Mouse (Mus musculus): ENCODE results near the gene Gm11060.

Gene Gm11060

GRCm38 (mm10) chr2:105122216-105122615, 30.4 kb downstream of the Gm11060 start:
- no peak for DNase-seq

- DNase-seq: no peak
These were observed 31.1 kb downstream of the Gm11060 start for GRCm38 (mm10) chr2:105122886-105123285.

- no peak for DNase-seq
These were observed 31.6 kb downstream of the Gm11060 start for GRCm38 (mm10) chr2:105123431-105123830.

DNA sequence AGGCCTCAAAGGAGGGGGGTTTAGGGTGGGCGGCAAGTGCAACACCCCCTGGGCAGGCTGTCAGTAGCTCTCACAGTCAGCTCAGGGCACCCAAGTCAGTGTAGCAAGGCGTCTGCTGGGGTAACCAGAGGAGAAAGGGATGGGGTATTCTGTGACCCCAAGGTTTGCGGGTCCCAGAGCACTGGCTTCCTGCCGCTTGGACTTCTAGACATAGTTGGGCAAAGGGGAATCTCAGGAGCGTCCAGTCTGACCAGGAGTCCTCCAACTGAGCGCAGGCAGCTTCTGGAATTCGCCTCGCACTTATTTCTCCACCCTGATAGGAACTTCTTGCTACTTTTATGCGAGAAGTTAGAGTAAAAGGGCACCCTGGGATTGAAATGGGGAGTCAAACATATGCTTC, 32.1 kb downstream of the Gm11060 start:
- DNase-seq: no peak

- DNase-seq: no peak
These were observed 32.6 kb downstream of the Gm11060 start for GRCm38 (mm10) chr2:105124391-105124790.

DNA sequence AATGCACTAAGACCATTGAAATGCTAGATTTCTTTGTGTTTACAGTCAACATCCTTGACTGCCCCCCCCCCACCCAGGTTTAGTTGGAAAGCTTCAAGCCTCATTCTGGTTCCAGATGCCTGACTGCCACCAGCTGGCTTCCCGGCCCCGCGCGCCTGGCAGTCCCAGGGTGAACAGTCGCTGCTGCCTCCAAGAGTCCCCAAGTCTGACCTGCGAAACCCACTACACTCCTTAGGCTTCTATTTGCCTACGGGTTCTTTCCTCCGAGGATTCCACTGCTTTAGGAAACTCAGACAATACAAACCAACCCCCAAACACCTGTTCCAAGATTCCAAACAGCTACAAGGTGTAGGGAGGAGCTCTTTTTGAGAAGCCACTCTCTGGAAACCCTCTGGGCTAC, 33.4 kb downstream of the Gm11060 start:
- DNase-seq: no peak

- DNase-seq: no peak
These were observed 33.8 kb downstream of the Gm11060 start for GRCm38 (mm10) chr2:105125641-105126040.

GRCm38 (mm10) chr2:105126279-105126678, 34.5 kb downstream of the Gm11060 start, which contains the start of gene Wt1:
Gene Wt1 (plus strand): TSS chr2:105126529.
- no peak for DNase-seq

GRCm38 (mm10) chr2:105126691-105127530, 35.1 kb downstream of the Gm11060 start:
- DNase-seq: no peak

DNA sequence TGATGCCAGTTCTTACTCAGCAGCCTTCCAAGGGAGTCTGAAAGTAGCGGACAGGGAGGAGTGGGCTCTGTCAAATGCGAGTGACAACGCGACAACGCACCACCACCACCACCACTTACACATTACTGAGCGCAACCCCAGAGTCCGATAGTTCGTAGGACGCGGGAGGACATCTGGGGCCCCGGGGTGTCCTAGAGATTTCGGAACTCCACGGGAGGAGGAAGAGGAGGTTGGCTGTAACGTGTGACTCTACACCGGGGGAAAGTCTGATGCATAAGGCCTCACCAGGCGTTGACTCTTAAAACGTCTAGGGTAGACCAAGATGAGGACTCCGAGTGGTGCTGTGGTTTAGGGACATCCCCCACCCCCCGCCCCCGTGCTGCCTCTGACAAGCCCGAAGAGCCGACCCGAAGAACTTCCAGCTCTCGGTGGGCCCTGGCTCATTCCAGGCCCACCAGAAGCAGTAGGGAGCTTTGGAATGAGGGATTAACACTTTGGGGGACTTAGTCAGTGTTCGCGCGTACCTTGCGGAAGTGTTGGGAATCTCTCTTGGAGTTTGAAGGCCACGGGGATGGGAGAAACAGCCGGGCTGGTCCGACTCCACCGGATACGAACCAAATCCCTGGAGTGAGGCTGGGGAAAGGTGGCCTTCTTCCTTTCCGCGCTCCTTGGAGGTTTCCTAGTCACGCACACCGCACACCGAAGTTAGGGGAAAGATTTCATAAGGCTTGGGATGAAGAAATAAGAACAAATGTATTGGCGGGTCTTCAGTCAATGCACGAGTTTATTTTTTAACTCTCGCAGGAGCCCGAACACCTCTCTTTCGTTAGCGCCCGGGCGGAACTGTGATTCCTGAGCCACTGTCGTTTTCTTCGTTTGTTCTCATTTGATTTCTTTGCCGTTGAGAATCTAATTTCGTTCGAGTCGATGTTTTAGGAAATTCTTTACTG, 36.0 kb downstream of the Gm11060 start:
- no peak for DNase-seq

DNA sequence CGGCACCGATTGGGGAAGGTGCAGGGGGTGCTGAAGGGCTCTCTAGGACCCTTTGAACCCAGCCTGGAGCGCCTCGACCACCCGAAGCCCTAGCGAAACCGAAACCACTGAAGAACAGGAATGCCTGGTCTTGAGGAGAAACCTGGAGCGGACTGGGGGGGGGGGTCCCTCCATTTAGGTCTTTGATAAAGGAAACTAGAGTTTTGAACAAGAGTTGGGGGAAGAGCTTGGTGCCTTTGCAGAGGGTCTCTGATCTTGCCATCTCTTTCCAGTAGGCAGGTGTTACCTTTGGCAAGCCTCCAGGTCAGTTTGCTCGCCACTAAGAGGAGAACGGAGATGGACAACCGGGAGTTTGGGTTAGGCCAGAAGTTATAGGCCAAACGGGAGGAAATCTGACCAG, 36.7 kb downstream of the Gm11060 start:
- no peak for DNase-seq

- DNase-seq: no peak
These were observed 38.7 kb downstream of the Gm11060 start for GRCm38 (mm10) chr2:105130351-105131060.

GRCm38 (mm10) chr2:105131061-105131810, 39.4 kb downstream of the Gm11060 start:
- no peak for DNase-seq

- no peak for DNase-seq
These were observed 39.9 kb downstream of the Gm11060 start for GRCm38 (mm10) chr2:105131811-105132100.

DNA sequence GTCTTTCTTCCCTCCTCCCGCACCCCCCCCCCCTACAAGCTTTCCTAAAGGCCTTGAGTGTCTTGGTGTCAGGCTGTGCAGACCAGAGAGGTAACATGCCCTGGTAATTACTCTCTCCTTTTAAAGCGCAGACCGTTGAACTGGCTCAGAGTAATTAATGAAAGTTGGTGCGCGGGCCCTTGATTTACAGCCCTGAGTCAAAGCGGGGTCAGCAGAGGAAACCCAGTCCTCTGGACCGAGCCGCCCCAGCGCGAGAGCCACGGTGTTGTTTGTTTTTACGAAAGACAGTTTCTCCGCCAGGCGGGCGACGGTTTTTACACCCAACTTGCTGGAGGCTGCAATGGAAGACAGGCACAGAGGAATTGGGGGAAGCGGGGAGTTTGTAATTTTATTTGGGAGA, 40.5 kb downstream of the Gm11060 start:
- DNase-seq: no peak

DNA sequence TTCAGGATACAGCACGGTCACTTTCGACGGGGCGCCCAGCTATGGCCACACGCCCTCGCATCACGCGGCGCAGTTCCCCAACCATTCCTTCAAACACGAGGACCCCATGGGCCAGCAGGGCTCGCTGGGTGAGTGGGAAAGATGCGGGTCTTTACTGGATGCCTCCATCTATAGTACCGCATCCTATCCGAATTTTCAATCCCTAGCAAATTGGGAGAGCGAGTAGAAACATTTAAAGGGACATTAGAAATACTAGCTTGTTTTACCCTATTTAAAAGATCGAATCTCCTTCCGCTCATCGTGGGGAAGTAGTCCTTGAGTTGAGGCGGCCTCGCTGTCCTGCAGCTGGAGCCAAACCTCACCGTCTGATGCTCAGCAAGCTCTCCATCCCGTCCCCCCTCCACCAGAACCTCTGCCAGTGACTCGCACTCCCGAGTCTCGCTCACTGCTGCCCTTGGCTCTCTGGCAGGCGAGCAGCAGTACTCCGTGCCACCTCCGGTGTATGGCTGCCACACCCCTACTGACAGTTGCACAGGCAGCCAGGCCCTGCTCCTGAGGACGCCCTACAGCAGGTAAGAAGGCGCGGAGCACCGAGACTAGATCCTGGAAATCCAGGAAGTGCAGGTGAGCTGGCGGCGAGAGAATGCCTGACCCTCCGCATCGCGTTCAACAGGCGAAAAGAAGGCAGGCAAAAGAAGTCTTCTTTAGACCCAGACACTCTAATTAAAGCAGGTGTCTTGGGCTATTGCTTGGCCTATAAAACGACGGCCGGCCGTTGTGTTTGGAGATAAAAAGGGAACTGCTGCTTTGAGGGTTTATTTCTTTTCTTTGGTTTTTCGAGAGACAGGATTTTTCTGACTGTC, 41.3 kb downstream of the Gm11060 start:
- DNase-seq: no peak

- DNase-seq: no peak
These were observed 42.5 kb downstream of the Gm11060 start for GRCm38 (mm10) chr2:105134296-105134695.

GRCm38 (mm10) chr2:105139471-105139870, 47.7 kb downstream of the Gm11060 start:
- no peak for DNase-seq

- no peak for DNase-seq
These were observed 49.6 kb downstream of the Gm11060 start for GRCm38 (mm10) chr2:105141371-105141770.

All from lung, postnatal 14 days (tissue).